Mouse (Mus musculus) testis, adult 2 months (tissue): Measurements from ENCODE around the gene Nmi. TPM values are rescaled to one million over a fixed set of nuclear protein-coding genes. Genes with fewer than 3 reads are reported as not detected.

ENCODE experiments used
- H3K27ac ChIP-seq: fragments of 200-500 bp; 2 replicates; pipeline ENCODE4 v1.5.1; 2012; ENCODE audit warnings: low read depth, low read length; ENCODE audit not compliant: control insufficient read depth, insufficient read depth
- H3K27me3 ChIP-seq: fragments of 200-500 bp; 2 replicates; pipeline ENCODE4 v1.6.1; 2012; ENCODE audit warnings: mild to moderate bottlenecking, low read length, moderate library complexity; ENCODE audit not compliant: control insufficient read depth, insufficient read depth
- H3K36me3 ChIP-seq: fragments of 200-500 bp; 2 replicates; pipeline ENCODE4 v1.6.1; 2012; ENCODE audit warnings: mild to moderate bottlenecking, low read length; ENCODE audit not compliant: control insufficient read depth, insufficient read depth
- H3K4me1 ChIP-seq: fragments of 200-500 bp; 2 replicates; pipeline ENCODE4 v1.6.1; 2012; ENCODE audit warnings: low read length; ENCODE audit not compliant: control insufficient read depth, insufficient read depth
- H3K4me3 ChIP-seq: fragments of 200-500 bp; 2 replicates; pipeline ENCODE4 v1.5.1; 2012; ENCODE audit warnings: low read depth, mild to moderate bottlenecking, low read length, moderate library complexity, mixed read lengths; ENCODE audit not compliant: control insufficient read depth
- CTCF ChIP-seq: fragments of 200-500 bp; IDR thresholded peaks from 2 replicates; pipeline ENCODE4 v1.5.1; 2012; ENCODE audit warnings: low read depth, mild to moderate bottlenecking, inconsistent platforms, low read length, moderate library complexity; ENCODE audit not compliant: control insufficient read depth, insufficient read depth, insufficient replicate concordance
- POLR2A ChIP-seq: fragments of 200-500 bp; IDR thresholded peaks from 2 replicates; pipeline ENCODE4 v1.6.1; 2012; ENCODE audit warnings: low read depth, mild to moderate bottlenecking, inconsistent platforms, low read length, moderate library complexity; ENCODE audit not compliant: control insufficient read depth
- polyA plus RNA-seq: library from polyadenylated mRNA; depleted of rRNA; stranded (reverse); fragments of >200 nt; gene quantifications from 2 replicates; pipeline ENCODE4 v1.2.3, GENCODE M21; 2012

Nmi gene
- polyA plus RNA-seq, 1 experiment = 1.1 TPM

DNA sequence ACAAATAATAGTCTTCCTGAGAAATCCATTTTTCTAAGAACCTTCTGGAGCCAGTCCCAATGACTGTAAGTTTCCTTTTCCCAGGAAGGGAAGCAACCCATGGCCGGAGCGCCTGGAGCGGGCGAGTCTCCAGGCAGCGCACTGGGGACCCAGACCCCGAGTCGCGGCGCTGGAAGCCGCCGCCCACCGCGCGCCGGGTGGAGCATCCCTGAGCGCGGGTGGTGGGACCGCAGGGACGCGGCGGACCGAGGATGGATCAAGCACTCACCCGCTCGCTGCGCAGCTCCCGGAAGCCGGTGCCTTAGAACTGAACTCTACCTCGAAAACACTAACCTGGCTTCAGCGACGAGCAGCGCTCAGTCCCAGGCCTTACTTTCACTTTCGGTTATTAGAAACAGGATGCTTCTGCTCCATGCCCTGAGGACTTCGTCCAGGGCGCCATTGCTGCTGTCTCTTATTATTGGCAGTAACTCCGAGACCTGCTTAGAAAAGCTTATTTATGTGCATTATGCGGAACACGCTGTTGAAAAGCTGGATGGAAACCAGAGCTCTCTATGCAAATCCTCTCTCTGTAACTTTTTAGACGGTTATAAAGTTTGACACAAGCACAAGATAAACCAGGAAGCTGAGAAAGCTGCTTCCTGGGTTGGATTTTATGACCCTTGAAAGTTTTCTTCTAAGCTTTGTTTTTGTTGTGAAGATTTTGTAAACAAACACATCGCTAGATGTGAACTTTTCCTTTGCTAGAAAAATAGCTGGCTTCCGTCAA lies 469 bp downstream of the Nmi start:
- Histone ChIP-seq H3K27me3 (no peaks in the 10 kb centered on the region), H3K4me3 (peak overlapping the region; percentile 73), H3K27ac (peak overlapping the region; percentile 7), H3K36me3 (no peaks in the 10 kb centered on the region), H3K4me1 (peaks cover 2% of the 10 kb centered on the region; the same call in 1 of the 2 replicates)
- TF ChIP-seq POLR2A (no peak; the same call in 1 of the 2 replicates), CTCF (no peak)

DNA sequence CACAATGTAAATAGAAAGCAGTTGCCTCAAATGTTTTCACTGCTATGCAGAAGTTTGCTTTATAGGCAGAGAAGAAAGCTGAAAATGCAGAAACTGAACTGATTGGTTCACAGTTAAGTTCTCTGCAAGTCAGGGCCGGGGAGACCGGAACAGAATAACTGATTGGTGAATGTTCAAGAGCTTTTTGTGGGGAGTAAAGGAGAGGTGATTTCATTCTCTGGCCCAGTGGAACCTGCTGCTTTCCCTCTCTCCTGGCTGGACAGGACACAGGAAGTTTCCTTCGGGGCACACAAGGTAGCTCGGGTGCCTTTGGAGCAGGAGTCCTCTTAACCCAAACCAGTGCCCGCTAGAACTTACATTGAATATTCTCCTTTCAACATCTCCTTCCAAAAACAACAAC lies 1.2 kb downstream of the Nmi start:
- no peaks in the 10 kb centered on the region for H3K36me3 ChIP-seq
- no peaks in the 10 kb centered on the region for H3K27me3 ChIP-seq
- H3K27ac ChIP-seq = no peak overlapping the region
- TF ChIP-seq POLR2A = no peak
- no peak for TF ChIP-seq CTCF
- H3K4me1 ChIP-seq = peaks cover 2% of the 10 kb centered on the region; the same call in 1 of the 2 replicates
- H3K4me3 ChIP-seq = no peak overlapping the region

DNA sequence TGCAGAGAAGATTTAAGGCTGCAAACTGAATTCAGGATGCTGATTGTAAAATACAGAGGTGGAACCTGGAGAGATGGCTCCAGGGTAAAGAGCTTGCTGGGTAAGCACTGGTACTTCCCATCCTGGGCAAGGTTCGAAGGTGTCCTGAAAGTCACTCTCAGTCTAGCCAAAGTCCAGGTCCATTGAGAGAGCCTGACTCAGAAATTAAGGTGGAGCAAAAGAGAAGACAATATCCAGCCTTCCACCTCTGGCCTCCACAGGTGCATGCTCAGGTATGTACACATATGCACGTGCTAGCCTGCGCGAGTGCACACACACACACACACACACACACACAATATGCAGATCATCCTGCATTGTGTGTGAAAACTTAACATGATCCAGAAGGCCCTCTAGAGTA lies 2.4 kb downstream of the Nmi start:
- Histone ChIP-seq H3K27me3 (no peaks in the 10 kb centered on the region), H3K4me3 (no peak overlapping the region), H3K27ac (no peak overlapping the region), H3K36me3 (no peaks in the 10 kb centered on the region), H3K4me1 (peaks cover 2% of the 10 kb centered on the region; the same call in 1 of the 2 replicates)
- TF ChIP-seq CTCF (no peak), POLR2A (no peak)

DNA sequence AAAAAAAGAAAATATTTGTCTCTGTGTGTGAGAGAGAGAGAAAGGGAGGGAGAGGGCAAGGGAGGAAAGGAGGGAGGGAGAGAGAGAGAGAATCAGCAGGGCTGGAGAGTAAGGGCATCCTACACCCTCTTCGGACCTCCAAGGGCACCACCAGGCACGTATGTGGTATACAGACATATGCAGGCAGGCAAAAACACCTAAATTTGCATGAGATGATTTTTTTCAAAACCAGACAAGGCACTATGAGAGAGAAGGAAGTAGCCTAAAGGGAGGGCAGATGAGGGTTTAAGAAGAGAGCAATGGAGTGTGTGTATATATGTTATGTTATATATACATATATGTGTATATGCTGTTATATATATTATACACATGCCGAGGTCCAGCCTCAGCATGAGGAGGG lies 6.0 kb downstream of the Nmi start:
- H3K4me1 ChIP-seq = no peaks in the 10 kb centered on the region; the same call in 1 of the 2 replicates
- H3K27me3 ChIP-seq = no peaks in the 10 kb centered on the region
- no peak overlapping the region for H3K4me3 ChIP-seq
- no peak overlapping the region for H3K27ac ChIP-seq
- H3K36me3 ChIP-seq = no peaks in the 10 kb centered on the region
- TF ChIP-seq CTCF (no peak), POLR2A (no peak)

DNA sequence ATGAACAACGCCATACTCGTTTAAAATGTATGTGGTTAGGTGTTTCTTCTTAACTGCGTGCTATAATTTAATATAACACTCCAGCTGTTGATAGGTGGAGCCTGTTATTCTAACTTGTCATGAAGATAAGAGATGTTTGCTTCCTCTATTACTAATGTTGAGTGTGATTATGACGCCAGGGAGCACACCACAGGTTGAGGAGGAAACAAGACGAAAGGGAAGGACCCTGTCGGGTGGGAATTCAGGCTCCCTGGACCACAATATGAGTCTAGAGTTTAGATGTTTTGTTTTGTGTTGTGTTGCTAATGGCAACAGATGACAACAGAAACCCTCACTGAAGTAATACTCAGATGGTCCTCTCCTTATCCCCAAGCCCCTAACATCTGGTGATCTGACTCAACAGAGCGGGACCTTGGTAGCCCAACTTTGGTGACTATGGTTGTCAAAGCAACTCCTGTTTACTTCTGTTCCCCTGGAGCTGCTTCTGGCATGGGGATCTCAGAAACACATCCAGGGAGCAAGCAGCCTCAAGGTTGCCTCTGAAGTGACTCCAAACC lies 19.6 kb downstream of the Nmi start:
- Histone ChIP-seq H3K27ac (no peak overlapping the region), H3K4me3 (no peak overlapping the region), H3K4me1 (peaks cover 2% of the 10 kb centered on the region; the same call in 1 of the 2 replicates), H3K36me3 (no peaks in the 10 kb centered on the region), H3K27me3 (no peaks in the 10 kb centered on the region)
- TF ChIP-seq POLR2A (no peak), CTCF (no peak)

DNA sequence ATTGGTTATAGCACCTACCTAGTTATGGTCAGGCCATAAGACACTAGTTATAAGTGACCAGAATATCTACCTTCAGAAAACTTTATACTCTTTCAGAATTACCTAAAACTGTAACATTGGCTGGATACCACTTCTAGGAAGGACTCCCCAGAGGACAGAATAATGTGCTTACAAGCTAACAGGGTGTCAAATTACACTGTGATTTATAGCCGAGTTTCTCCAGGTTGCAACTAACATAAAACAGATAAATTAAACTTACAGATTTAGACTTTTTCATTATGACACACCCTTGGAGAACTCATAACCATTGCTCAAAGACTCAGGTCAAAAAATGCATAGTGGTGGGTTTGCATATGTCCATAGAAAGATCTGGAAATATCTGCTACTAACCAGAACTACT lies 22.4 kb downstream of the Nmi start:
- Histone ChIP-seq H3K36me3 (no peaks in the 10 kb centered on the region), H3K27me3 (no peaks in the 10 kb centered on the region), H3K27ac (no peak overlapping the region), H3K4me1 (peaks cover 2% of the 10 kb centered on the region; the same call in 1 of the 2 replicates), H3K4me3 (no peak overlapping the region)
- TF ChIP-seq CTCF = no peak
- TF ChIP-seq POLR2A = no peak

DNA sequence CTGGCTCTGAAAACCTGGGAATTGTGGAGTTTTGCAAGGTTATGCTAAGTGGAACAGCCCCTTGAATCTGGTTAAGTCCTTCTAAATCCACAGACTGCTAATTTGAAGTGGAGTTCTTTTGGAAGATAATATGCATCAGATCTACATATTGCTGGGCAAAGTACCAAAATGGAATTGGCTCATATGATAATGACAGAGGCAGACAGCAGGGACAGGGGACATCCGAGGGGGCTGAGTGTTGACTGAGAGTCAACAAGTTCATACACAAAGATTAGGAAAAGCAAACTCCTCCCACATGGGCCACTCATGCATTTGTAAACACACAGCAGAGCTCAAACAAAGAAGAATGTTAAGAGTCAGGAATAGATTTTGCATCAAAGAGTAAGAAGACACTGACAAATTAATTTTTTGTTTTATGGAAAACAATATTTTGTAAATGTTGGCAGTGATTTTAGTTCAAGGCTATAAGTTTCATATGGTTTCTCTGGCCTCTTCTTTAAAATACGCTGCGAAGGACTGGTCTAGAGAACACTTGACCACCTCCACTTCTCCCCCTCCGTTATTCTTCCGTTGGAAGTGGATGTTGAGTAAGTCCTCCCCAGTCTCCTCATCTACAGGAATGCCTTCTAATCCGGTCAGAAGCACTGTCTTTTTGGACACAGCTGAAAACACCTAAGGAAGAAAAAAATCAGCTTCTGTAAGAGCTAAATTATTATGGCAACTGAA lies 25.0 kb downstream of the Nmi start:
- Histone ChIP-seq H3K36me3 (no peaks in the 10 kb centered on the region), H3K4me1 (peaks cover 2% of the 10 kb centered on the region; the same call in 1 of the 2 replicates), H3K27me3 (no peaks in the 10 kb centered on the region), H3K27ac (no peak overlapping the region), H3K4me3 (no peak overlapping the region)
- no peak for TF ChIP-seq CTCF
- TF ChIP-seq POLR2A = no peak
